Mouse (Mus musculus) kidney, postnatal 14 days (tissue): ENCODE results near the gene Trim72.

Source experiments
- DNase-seq: peaks from one replicate; pipeline ENCODE4 v3.0.0; 2022; ENCODE audit warnings: mixed read lengths

Gene Trim72

GRCm38 (mm10) chr7:128056917-128057444, 53.2 kb downstream of the Trim72 start:
- no peak for DNase-seq

DNA sequence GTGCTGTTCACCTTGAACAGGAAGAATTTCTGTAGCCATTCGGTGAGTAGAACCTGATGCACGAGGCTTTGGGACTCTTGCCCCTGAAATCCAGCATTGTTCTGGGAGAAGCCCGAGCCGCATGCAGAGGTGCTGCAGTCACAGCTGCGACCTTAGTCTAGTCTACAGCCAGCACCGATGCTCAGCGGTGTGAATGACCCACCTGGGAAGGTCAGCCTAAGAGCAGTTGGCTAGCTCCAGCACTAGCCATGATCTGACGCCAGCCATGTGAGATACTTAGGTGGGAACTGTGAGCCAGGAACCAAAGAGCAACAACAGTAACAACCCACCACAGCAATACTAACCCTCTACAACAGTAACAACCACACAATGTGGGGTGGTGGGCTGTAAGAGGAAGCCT, 54.1 kb downstream of the Trim72 start:
- no peak for DNase-seq

- DNase-seq = no peak
These were observed 54.8 kb downstream of the Trim72 start for GRCm38 (mm10) chr7:128058576-128058975.

DNA sequence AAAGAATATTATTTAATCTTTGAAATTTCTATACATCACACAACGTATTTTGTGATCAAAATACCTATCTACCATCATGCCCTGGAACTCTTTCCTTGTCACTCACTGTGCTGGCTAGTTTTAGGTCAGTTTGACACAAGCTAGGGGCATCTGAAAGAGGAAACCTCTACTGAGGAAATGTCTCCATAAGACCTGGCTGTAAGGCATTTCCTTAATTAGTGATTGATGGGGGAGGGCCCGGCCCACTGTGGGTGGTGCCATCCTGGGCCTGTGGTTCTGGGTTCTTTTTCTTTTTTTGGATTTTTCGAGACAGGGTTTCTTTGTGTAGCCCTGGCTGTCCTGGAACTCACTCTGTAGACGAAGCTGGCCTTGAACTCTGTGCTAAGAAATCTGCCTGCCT, 55.3 kb downstream of the Trim72 start:
- DNase-seq = no peak
